Mouse (Mus musculus): ENCODE measurements around the gene Cst9. TPM values are rescaled to one million over a fixed set of nuclear protein-coding genes. Genes with fewer than 3 reads are reported as not detected.

Gene Cst9
- polyA plus RNA-seq, 2 experiments from 2014 or later, result not detected

DNA sequence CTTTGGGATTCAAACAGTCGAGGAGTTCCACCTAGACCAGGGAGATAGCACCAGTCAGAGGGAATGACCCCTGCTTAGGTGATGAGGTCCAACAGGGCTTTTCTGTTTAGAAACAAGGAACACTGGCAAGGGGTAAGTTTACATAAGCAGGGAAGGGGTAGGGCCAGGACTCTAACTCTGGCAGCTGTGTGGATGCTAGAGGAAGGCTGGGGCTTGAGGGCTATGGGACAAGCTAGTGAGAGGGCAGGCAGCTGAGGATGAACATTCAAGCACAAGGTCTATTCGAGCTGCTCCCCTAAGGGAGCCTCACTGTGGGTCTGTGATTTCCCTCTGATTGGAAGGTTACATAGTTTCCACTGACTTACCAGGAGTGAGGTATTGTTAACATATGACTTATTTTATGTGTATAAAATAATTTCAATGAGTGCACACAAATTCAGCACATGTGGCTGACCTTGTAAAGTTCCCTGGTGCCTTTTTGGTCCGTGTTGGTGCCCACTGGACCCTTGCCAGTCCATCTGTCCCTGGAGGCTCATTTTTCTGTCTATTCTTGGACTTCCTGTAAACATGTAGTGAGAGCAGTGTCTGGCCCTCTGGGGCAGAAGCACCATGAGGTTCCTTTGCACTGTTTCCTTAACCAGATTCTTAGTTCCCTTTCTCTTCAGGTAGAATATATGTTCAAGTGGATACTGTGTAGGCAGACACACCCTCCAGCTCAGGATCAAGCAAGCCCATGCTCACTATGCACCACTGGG lies 42.2 kb downstream of the Cst9 start:
- ATAC-seq, result no peak

- no peak for ATAC-seq
These were observed 43.7 kb downstream of the Cst9 start for GRCm38 (mm10) chr2:148878641-148879130.

DNA sequence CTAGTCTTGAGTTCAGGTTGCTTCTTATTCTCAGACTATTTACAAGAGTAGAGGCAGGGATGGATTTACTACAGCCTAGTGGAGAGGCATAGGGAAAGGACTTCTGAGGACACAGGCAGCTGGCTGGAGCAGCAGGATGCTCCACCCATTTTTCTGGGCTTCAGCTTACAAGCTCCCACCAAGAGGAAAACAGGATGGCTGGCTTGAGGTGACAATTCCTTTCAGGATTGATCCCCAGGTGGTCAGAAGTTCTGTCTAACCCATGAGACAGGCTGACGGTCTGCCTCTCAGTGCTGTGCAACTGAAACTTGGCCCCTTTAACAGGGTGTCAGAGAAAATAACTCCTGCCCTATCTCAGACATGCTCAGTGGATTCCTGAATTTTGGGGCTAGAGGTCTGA lies 44.3 kb downstream of the Cst9 start:
- ATAC-seq, result no peak

DNA sequence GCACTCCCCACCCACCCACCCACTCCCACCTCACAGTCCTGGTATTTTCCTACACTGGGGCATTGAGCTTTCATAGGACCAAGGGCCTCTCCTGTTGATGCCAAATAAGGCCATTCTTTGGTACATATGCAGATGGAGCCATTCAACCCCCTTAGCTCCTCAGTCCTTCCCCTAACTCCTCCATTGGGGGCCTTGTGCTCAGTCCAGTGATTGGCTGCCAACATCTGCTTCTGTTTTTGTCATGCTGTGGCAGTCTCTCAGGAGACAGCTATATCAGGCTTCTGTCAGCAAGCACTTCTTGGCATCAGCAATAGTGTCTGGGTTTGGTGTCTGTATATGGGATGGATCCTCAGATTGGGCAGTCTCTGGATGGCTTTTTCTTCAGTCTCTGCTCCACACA lies 49.8 kb downstream of the Cst9 start:
- ATAC-seq, result no peak

Other genes starting within 250 kb of the Cst9 start
- gene Nxt1, start 162.5 kb upstream of the Cst9 start, polyA plus RNA-seq (2017; shearing (Covaris generic)), result 10 to 100 TPM; 55.2 to 64.6 TPM
- gene Gzf1, start 154.1 kb upstream of the Cst9 start, polyA plus RNA-seq (2017; shearing (Covaris generic)), result 10 to 100 TPM; 11.1 to 12.3 TPM
- gene Napb, start 102.7 kb upstream of the Cst9 start, polyA plus RNA-seq (2017; shearing (Covaris generic)), result 1 to 10 TPM in 1 of 2 experiments, under 1 TPM in 1; 0.45 to 1.6 TPM
- not detected for gene Cstl1, start 84.8 kb upstream of the Cst9 start, polyA plus RNA-seq (2017; shearing (Covaris generic))
- not detected for gene Cst11, start 63.6 kb upstream of the Cst9 start, polyA plus RNA-seq (2017; shearing (Covaris generic))
- gene 8030411F24Rik, start 53.1 kb upstream of the Cst9 start, polyA plus RNA-seq (2017; shearing (Covaris generic)), result not detected
- gene Cst12, start 45.8 kb upstream of the Cst9 start, polyA plus RNA-seq (2017; shearing (Covaris generic)), result not detected
- not detected for gene Cst8, start 36.4 kb upstream of the Cst9 start, polyA plus RNA-seq (2017; shearing (Covaris generic))
- not detected for gene Cst13, start 15.1 kb upstream of the Cst9 start, polyA plus RNA-seq (2017; shearing (Covaris generic))
- gene 9230104L09Rik, start 29.9 kb downstream of the Cst9 start, polyA plus RNA-seq (2017; shearing (Covaris generic)), result not detected
- gene Cst3, start 40.5 kb downstream of the Cst9 start, polyA plus RNA-seq (2017; shearing (Covaris generic)), result 100 to 1,000 TPM; 167 to 192 TPM
- not detected for gene Gm1330, start 168.1 kb downstream of the Cst9 start, polyA plus RNA-seq (2017; shearing (Covaris generic))
- not detected for gene Gm10750, start 182.1 kb downstream of the Cst9 start, polyA plus RNA-seq (2017; shearing (Covaris generic))

All from activated CD4-positive, CD25-positive, alpha-beta regulatory T cell, adult 4 months (primary cell).